Mouse (Mus musculus): ENCODE measurements around the gene Chchd4.

DNA sequence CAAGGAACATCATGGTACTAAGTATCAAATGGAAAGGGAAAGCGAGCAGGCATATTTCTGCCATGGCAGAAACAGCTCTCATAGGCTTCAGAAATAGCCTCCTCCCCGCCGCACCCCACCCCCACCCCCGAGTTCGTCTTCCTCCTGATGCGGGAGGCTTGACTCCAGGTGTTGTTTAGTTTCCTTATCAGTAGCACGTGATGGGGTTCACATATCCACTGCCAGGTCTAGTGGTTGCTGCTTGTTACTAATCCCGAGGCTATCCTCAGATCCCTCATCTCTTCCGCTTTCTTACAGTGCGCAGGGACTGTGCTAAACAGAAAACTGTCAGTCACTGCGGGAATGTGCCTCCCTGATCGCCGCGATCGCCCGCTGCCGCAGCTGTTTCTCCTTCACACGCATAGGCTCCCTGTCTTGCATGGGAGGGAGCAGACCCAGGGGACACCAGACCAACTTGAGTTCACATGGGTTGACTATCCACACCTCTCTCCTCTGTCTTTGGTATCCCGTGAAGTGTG is 32.1 kb downstream of the Chchd4 start:
- TF ChIP-seq POLR2A (IDR thresholded peaks at IDR 0.05; ENCODE audit: insufficient read depth, low read depth, low read length) (no peak), CTCF (IDR thresholded peaks at IDR 0.05; ENCODE audit: insufficient read depth, low read depth, low read length) (no peak)

Measured in olfactory bulb, adult 2 months (tissue).